Mouse (Mus musculus) brain, embryonic 14.5 days (tissue): Measurements from ENCODE around the gene Pla2g7.
"Not testable (repeated sequence)": the region's sequence is repeated elsewhere in the genome, so short reads cannot be mapped to it uniquely, and the experiment has no call there.

Experiments used
- CTCF ChIP-seq: fragments of 200-500 bp; IDR thresholded peaks from 2 replicates; pipeline ENCODE4 v1.5.1; 2012; ENCODE audit warnings: inconsistent platforms, mild to moderate bottlenecking, moderate library complexity, borderline replicate concordance; ENCODE audit not compliant: insufficient read depth, insufficient read length; ENCODE audit errors: extremely low read depth
- POLR2A ChIP-seq: fragments of 200-500 bp; IDR thresholded peaks from 2 replicates; pipeline ENCODE4 v1.6.1; 2012; ENCODE audit warnings: mild to moderate bottlenecking, inconsistent platforms, borderline replicate concordance; ENCODE audit not compliant: poor library complexity, insufficient read depth, insufficient read length, severe bottlenecking; ENCODE audit errors: extremely low read depth

GRCm38 (mm10) chr17:43536841-43537240 is 31.1 kb upstream of the Pla2g7 start:
- not testable (repeated sequence) for TF ChIP-seq CTCF, POLR2A
